15 mouse cellular contexts compared by ENCODE assay signal in the genomic region with DNA sequence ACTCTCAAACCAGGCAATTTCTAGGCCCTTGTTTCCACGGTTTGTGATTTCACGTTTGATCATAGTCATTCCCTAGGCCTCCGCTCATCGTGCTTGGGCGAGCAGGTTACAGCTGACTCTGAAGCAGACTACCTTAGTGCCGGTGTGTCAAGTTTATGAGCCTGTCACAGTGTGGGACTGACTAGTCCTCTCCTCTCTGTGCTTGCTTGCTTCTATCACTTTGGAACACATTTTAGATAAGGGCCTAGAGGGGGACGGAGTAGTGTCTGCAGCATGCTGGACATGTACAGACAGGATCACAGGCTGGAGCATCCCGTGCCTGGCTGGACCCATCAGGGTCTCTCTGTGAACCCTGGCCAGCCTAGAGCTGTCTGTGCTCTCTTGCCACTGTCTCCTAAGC. TPM values are rescaled to one million over a fixed set of nuclear protein-coding genes. Genes with fewer than 3 reads are reported as not detected.
A peak's percentile ranks its signal among the peaks of the same experiment; 100 is the strongest.
DNase-seq lines count a peak whose midpoint lies in the region; ATAC-seq and TF ChIP-seq lines count a peak whose summit lies in the region.
"Had no signal": no experiment of that assay in that cellular context is flagged by ENCODE, and none has a peak within 500 bp of the region (broad histone marks: within the 10 kb centered on the region; RNA-seq: fewer than 3 reads in every experiment).

No protein-coding gene starts in this region.

- intact Hi-C loops in heart, postnatal 36 days (cut with DNase I): no loop called here
- intact Hi-C loops in left cerebral cortex, adult 2 months (cut with DNase I): no loop called here
- intact Hi-C loops in left cerebral cortex, postnatal 10 days (cut with DNase I): loop anchor here (10.0 kb wide), 1 partner anchor 440 kb away; no protein-coding TSS in a partner anchor

- peaks cover 47% of the 10 kb centered on the region for H3K4me1 ChIP-seq in heart, embryonic 12.5 days (replicated peaks)
- H3K4me1 ChIP-seq in CH12.LX (ENCODE audit: control insufficient read depth in 1 of 2, insufficient read depth in 2 of 2): peaks cover 21 to 31% of the 10 kb centered on the region in 2 experiments
- peaks cover 40% of the 10 kb centered on the region for H3K4me1 ChIP-seq in liver, embryonic 11.5 days (replicated peaks; ENCODE audit: control insufficient read depth, insufficient read depth, low read length)

- no peak for TF ChIP-seq POLR2A in CH12.LX (IDR thresholded peaks at IDR 0.05; ENCODE audit: low read depth, low read length)

- H3K27me3 ChIP-seq in heart, embryonic 12.5 days (replicated peaks): no peaks in the 10 kb centered on the region
- no peaks in the 10 kb centered on the region for H3K27me3 ChIP-seq in CH12.LX (replicated peaks)
- no peaks in the 10 kb centered on the region for H3K27me3 ChIP-seq in liver, embryonic 11.5 days (replicated peaks; ENCODE audit: control insufficient read depth, insufficient read depth, low read length)

- TF ChIP-seq EP300 in CH12.LX (IDR thresholded peaks at IDR 0.05; ENCODE audit: low read length): no peak

- no peaks in the 10 kb centered on the region for H3K9me3 ChIP-seq in heart, embryonic 12.5 days (replicated peaks)
- H3K9me3 ChIP-seq in CH12.LX (replicated peaks; ENCODE audit: low read length): no peaks in the 10 kb centered on the region
- no peaks in the 10 kb centered on the region for H3K9me3 ChIP-seq in liver, embryonic 11.5 days (ENCODE audit: control insufficient read depth, low read length)

- in situ Hi-C loops in CH12.LX (cut with MboI; ENCODE audit: low pct_ligation_motif_present, low pct_unique_long_range_greater_than_20kb, low sequenced_read_pairs): loop anchor here (5.0 kb wide), 1 partner anchor 153 kb away; a partner anchor contains a TSS

- H3K4me3 ChIP-seq in heart, embryonic 12.5 days: no peak overlapping the region
- no peak overlapping the region for H3K4me3 ChIP-seq in CH12.LX (replicated peaks in 1 of 3; ENCODE audit: low read depth in 2 of 3, low read length in 2 of 3, poor library complexity in 1 of 3)
- H3K4me3 ChIP-seq in liver, embryonic 11.5 days (ENCODE audit: low read depth, low read length): peak overlapping the region; percentile 20; the same call in 1 of the 2 replicates
- H3K4me3 ChIP-seq in left cerebral cortex, adult 2 months: no peak overlapping the region

- ATAC-seq in heart, embryonic 12.5 days (ENCODE audit: insufficient number of reproducible peaks, low FRiP score): 0 out of 2 replicates have a peak, but pooled peaks have one; percentile 35
- peak; percentile 79 for ATAC-seq in liver, embryonic 11.5 days (replicated peaks; ENCODE audit: low FRiP score)

- H3K4me2 ChIP-seq in heart, embryonic 12.5 days: no peak overlapping the region
- H3K4me2 ChIP-seq in CH12.LX (ENCODE audit: insufficient read depth, low read depth, poor library complexity, severe bottlenecking): 0 out of 2 replicates have a peak overlapping the region, but pooled peaks have one; percentile 12
- peak overlapping the region; percentile 60 for H3K4me2 ChIP-seq in liver, embryonic 11.5 days
- H3K4me2 ChIP-seq: lung, embryonic 14.5 days had no signal

- TF ChIP-seq RAD21 in CH12.LX (IDR thresholded peaks at IDR 0.05; ENCODE audit: low read depth, low read length): no peak

- peaks cover 6% of the 10 kb centered on the region for H3K36me3 ChIP-seq in heart, embryonic 12.5 days
- H3K36me3 ChIP-seq in CH12.LX (replicated peaks in 1 of 2; ENCODE audit: control insufficient read depth in 1 of 2, insufficient read depth in 1 of 2, low read length in 1 of 2): peaks cover 3 to 7% of the 10 kb centered on the region in 2 experiments
- peaks cover under 1% of the 10 kb centered on the region; the same call in 1 of the 2 replicates for H3K36me3 ChIP-seq in liver, embryonic 11.5 days (ENCODE audit: control insufficient read depth, insufficient read depth, low read length)

- H3K27ac ChIP-seq in heart, embryonic 12.5 days (ENCODE audit: poor library complexity, severe bottlenecking): no peak overlapping the region
- H3K27ac ChIP-seq in CH12.LX (ENCODE audit: insufficient read depth, low read depth): peak overlapping the region; percentile 84
- H3K27ac ChIP-seq in liver, embryonic 11.5 days (ENCODE audit: low read depth, low read length): peak overlapping the region; percentile 80
- H3K27ac ChIP-seq in left cerebral cortex, adult 2 months: no peak overlapping the region

- dilution Hi-C loops in CH12.LX (cut with MboI; ENCODE audit: extremely low pct_ligation_motif_present, extremely low pct_unique_long_range_greater_than_20kb, low sequenced_read_pairs): no loop called here

- DNase-seq in heart, postnatal 36 days: no peak
- no peak for DNase-seq in CH12.LX (ENCODE audit: extremely low read depth)
- peak; percentile 76 for DNase-seq in c-Kit-positive CD71-positive TER-119-positive erythroid progenitor cells, embryonic 14.5 days (ENCODE audit: low spot score)
- no peak for DNase-seq in liver, embryonic 11.5 days (ENCODE audit: low spot score)
- no peak for DNase-seq in left cerebral cortex, adult 2 months (ENCODE audit: extremely low spot score in 1 of 2, low spot score in 2 of 2)
- DNase-seq in left cerebral cortex, postnatal 10 days (ENCODE audit: extremely low spot score in 1 of 2, low spot score in 2 of 2): no peak
- DNase-seq in left cerebral cortex, adult 9 months (ENCODE audit: low spot score in 2 of 2): no peak
- DNase-seq: adrenal gland, postnatal 10 days; cerebellum, adult 8-10 months; kidney, adult 9 months; lung, embryonic 14.5 days; midbrain, embryonic 14.5 days; right cerebral cortex, postnatal 25 days; thymus, adult 2 months had no signal

- 64% methylated on average over 8 of the region's 8 CpGs for WGBS in heart, embryonic 12.5 days
- WGBS in liver, embryonic 11.5 days: 40% methylated on average over 8 of the region's 8 CpGs

- no peak for TF ChIP-seq CTCF in CH12.LX (conservative IDR thresholded peaks at IDR 0.05 in 1 of 2, IDR thresholded peaks at IDR 0.05 in 1 of 2; ENCODE audit: low read depth in 2 of 2, low read length in 2 of 2)
- TF ChIP-seq CTCF in left cerebral cortex, adult 2 months (IDR thresholded peaks at IDR 0.05): no peak

- H3K9ac ChIP-seq in heart, embryonic 12.5 days: no peak overlapping the region
- 0 out of 2 replicates have a peak overlapping the region, but pooled peaks have one; percentile 23 for H3K9ac ChIP-seq in CH12.LX (ENCODE audit: insufficient read depth, low read depth)
- H3K9ac ChIP-seq in liver, embryonic 11.5 days (ENCODE audit: low read depth, low read length): peak overlapping the region; percentile 55
- H3K9ac ChIP-seq: lung, embryonic 14.5 days had no signal

- H3K79me2 ChIP-seq in CH12.LX (replicated peaks; ENCODE audit: control insufficient read depth, extremely low read depth, insufficient read depth, poor library complexity, severe bottlenecking): peaks cover 18% of the 10 kb centered on the region

TF ChIP-seq in CH12.LX, 34 proteins besides CTCF, POLR2A, EP300 and RAD21:
- TF ChIP-seq CHD1 (IDR thresholded peaks at IDR 0.05; ENCODE audit: low read depth, low read length) (no peak), CHD2 (IDR thresholded peaks at IDR 0.05; ENCODE audit: low read length) (no peak), RCOR1 (conservative IDR thresholded peaks at IDR 0.05; ENCODE audit: low read depth, low read length) (no peak), MYC (IDR thresholded peaks at IDR 0.05; ENCODE audit: low read depth, low read length) (no peak), USF1 (IDR thresholded peaks at IDR 0.05; ENCODE audit: low read depth, low read length) (no peak), JUND (conservative IDR thresholded peaks at IDR 0.05; ENCODE audit: low read depth, low read length) (no peak), BHLHE40 (IDR thresholded peaks at IDR 0.05; ENCODE audit: low read depth, low read length) (no peak), MXI1 (IDR thresholded peaks at IDR 0.05; ENCODE audit: low read depth, low read length) (no peak), ZMIZ1 (IDR thresholded peaks at IDR 0.05; ENCODE audit: low read depth, low read length) (no peak)

RNA-seq across cellular contexts. Expression of a gene that starts 9.3 kb away (rescaled TPM):
- 61.1 and 62.1 TPM in 2 replicates for polyA plus RNA-seq in heart, embryonic 12.5 days (2016; fragmentation: Nextera tagmentation; extraction: Ambion mirVana)
- total RNA-seq in heart, postnatal 36 days (2021): 10 to 100 TPM; 11.4 to 12.5 TPM
- total RNA-seq in CH12.LX (2012; rRNA removed) (42.1 and 54.9 TPM in 2 replicates), CH12.LX (2014; rRNA removed) (39.3 and 39.6 TPM in 2 replicates)
- 63.6 and 66.6 TPM in 2 replicates for polyA plus RNA-seq in CH12.LX (2012; ENCODE audit: insufficient read length, low read depth)
- 143 and 172 TPM in 2 replicates for polyA plus RNA-seq in liver, embryonic 11.5 days (2014; fragmentation: Nextera tagmentation; extraction: Ambion mirVana)
- total RNA-seq in left cerebral cortex, adult 2 months (2021): 10 to 100 TPM; 21.6 to 28.5 TPM
- total RNA-seq in left cerebral cortex, postnatal 10 days (2021): 10 to 100 TPM; 21.1 to 23.2 TPM

Comparison
In these comparisons a context has a peak if more than half of its experiments do, and no peak if none do; other contexts are left out.
1. H3K27ac ChIP-seq: peak in CH12.LX (single experiment) and liver, embryonic 11.5 days (single experiment); none in heart, embryonic 12.5 days (single experiment) and left cerebral cortex, adult 2 months (single experiment).